Mouse (Mus musculus): ENCODE measurements at regions not wholly inside any gene's neighbourhood (a gene's known extent, or its start where the extent isn't known, plus 50 kb on each side); places are given as distances from the start of the nearest gene placed in this dataset.
A peak's percentile ranks its signal among the peaks of the same experiment; 100 is the strongest.

DNA sequence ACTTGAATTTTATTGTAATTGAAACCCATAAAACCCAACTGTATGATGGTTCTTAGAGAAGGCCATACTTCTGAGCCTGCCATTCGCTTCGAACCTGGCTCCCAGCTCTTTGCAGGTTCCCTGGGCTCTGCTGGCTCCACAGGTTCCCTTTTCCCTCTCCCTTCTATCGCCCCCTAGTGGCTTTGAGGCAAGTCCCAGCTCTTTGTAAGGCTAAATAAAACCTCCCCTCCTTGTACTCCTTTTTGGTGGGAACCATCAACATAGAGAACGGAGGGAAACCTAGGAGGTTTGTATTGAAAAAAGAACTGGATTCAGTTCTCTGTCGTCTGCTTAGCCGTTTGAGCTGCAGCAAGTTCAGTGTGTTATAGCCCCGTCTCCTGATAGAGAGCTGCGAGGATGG, 124.5 kb downstream of the Zfp281 start (continued):
- TF ChIP-seq E2F4 (IDR thresholded peaks at IDR 0.05; ENCODE audit: insufficient replicate concordance, low read depth, low read length) (no peak), POLR2AphosphoS2 (IDR thresholded peaks at IDR 0.05; ENCODE audit: low read depth, low read length) (no peak), CTCF (conservative IDR thresholded peaks at IDR 0.05 in 1 of 2, IDR thresholded peaks at IDR 0.05 in 1 of 2; ENCODE audit: low read depth in 2 of 2, low read length in 2 of 2) (peak; percentile 69 to 85), MXI1 (IDR thresholded peaks at IDR 0.05; ENCODE audit: low read depth, low read length) (no peak), TBP (conservative IDR thresholded peaks at IDR 0.05; ENCODE audit: low read depth, low read length) (no peak), JUN (IDR thresholded peaks at IDR 0.05; ENCODE audit: insufficient read depth, low read depth, low read length) (no peak), IRF4 (IDR thresholded peaks at IDR 0.05; ENCODE audit: low read depth, low read length) (0 out of 2 replicates have a peak, but pooled peaks have one; percentile 13), ELF1 (IDR thresholded peaks at IDR 0.05; ENCODE audit: low read depth, low read length) (no peak), GABPA (IDR thresholded peaks at IDR 0.05; ENCODE audit: insufficient replicate concordance, low read depth, low read length) (no peak)

DNA sequence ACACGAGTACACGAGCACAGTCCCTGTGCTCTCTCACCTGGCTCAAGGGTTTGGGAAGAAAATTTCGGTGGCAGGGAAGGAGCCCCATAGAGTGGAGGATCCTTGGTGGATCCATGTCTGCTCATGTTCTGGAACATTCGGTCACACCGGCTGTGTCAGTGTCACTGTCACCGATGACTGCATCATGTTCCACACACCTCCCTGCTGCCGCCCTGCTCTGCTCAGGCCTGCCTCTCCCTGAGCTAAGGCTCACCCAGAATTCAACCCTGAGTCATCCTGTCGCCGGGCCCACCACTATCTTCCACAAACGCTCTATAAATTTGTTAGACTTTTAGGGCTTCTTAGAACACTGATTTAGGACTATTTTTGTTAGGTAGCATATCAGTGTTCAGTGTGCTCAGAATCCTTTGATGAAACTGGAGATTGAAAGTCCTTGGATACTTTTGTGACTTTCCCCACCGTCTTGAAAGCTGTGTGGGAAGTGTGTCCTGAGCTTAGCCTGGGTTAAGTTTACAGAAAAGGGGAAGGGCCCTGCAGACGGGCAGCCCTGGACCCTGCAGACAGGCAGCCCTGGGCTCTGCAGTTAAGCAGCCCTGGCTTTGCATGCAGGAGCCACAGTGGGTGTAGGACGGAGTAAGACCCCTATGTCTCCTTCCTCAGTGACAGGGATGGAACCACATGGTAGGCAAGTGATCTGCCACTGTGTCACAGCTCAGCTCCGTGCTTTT, 126.9 kb downstream of the Zfp281 start:
- no peaks in the 10 kb centered on the region for H3K36me3 ChIP-seq (replicated peaks in 1 of 2; ENCODE audit: control insufficient read depth in 1 of 2, insufficient read depth in 1 of 2, low read length in 1 of 2)
- no peak for DNase-seq (ENCODE audit: extremely low read depth)
- H3K27ac ChIP-seq (ENCODE audit: insufficient read depth, low read depth), result no peak overlapping the region
- in situ Hi-C loops (cut with MboI; ENCODE audit: low pct_ligation_motif_present, low pct_unique_long_range_greater_than_20kb, low sequenced_read_pairs) (loop anchor here (25.0 kb wide), 1 partner anchor 361 kb away; no protein-coding TSS in a partner anchor), dilution Hi-C loops (cut with MboI; ENCODE audit: extremely low pct_ligation_motif_present, extremely low pct_unique_long_range_greater_than_20kb, low sequenced_read_pairs) (no loop called here)
- H3K4me2 ChIP-seq (ENCODE audit: insufficient read depth, low read depth, poor library complexity, severe bottlenecking), result no peak overlapping the region
- H3K4me3 ChIP-seq (replicated peaks in 1 of 3; ENCODE audit: low read depth in 2 of 3, low read length in 2 of 3, poor library complexity in 1 of 3), result no peak overlapping the region
- no peaks in the 10 kb centered on the region for H3K9me3 ChIP-seq (replicated peaks; ENCODE audit: low read length)
- H3K27me3 ChIP-seq (replicated peaks), result no peaks in the 10 kb centered on the region
- H3K9ac ChIP-seq (ENCODE audit: insufficient read depth, low read depth), result no peak overlapping the region
- no peaks in the 10 kb centered on the region for H3K79me2 ChIP-seq (replicated peaks; ENCODE audit: control insufficient read depth, extremely low read depth, insufficient read depth, poor library complexity, severe bottlenecking)
- TF ChIP-seq MAX (IDR thresholded peaks at IDR 0.05; ENCODE audit: low read length), result no peak
- no peak for TF ChIP-seq HCFC1 (IDR thresholded peaks at IDR 0.05; ENCODE audit: low read depth, low read length)
- no peak for TF ChIP-seq USF1 (IDR thresholded peaks at IDR 0.05; ENCODE audit: low read depth, low read length)
- no peak for TF ChIP-seq KAT2A (IDR thresholded peaks at IDR 0.05; ENCODE audit: insufficient replicate concordance, low read length)
- TF ChIP-seq SMC3 (IDR thresholded peaks at IDR 0.05; ENCODE audit: low read depth, low read length), result no peak
- no peak for TF ChIP-seq PAX5 (IDR thresholded peaks at IDR 0.05; ENCODE audit: low read length)
- no peak for TF ChIP-seq TCF12 (IDR thresholded peaks at IDR 0.05; ENCODE audit: low read depth, low read length)
- no peak for TF ChIP-seq NRF1 (IDR thresholded peaks at IDR 0.05; ENCODE audit: low read depth, low read length)
- H3K4me1 ChIP-seq (ENCODE audit: control insufficient read depth in 1 of 2, insufficient read depth in 2 of 2), result peaks cover 0 to 11% of the 10 kb centered on the region in 2 experiments; a peak in 2 of 4 replicates

DNA sequence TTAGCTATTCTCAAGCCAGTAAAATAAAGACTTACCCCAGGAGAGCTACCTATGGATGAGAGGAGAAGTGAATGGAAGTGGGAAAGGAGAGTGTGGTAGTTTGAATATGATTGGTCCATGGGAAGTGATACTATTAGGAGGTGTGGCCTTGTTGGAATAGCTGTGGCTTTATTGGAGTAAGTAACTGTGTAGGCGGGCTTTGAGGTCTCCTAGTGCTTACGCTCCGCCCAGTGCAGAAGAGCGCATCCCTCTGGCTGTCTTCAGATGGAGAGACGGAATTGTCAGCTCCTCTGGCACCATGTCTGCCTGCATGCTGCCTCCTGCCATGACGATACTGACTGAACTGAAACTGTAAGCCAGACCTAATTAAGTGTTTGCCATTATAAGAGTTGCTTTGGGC, 129.6 kb downstream of the Zfp281 start:
- no peak overlapping the region for H3K4me3 ChIP-seq (replicated peaks in 1 of 3; ENCODE audit: low read depth in 2 of 3, low read length in 2 of 3, poor library complexity in 1 of 3)
- no peak overlapping the region for H3K9ac ChIP-seq (ENCODE audit: insufficient read depth, low read depth)
- in situ Hi-C loops (cut with MboI; ENCODE audit: low pct_ligation_motif_present, low pct_unique_long_range_greater_than_20kb, low sequenced_read_pairs), result loop anchor here (25.0 kb wide), 1 partner anchor 358 kb away; no protein-coding TSS in a partner anchor
- H3K4me2 ChIP-seq (ENCODE audit: insufficient read depth, low read depth, poor library complexity, severe bottlenecking), result no peak overlapping the region
- H3K27me3 ChIP-seq (replicated peaks), result no peaks in the 10 kb centered on the region
- no peaks in the 10 kb centered on the region for H3K36me3 ChIP-seq (replicated peaks in 1 of 2; ENCODE audit: control insufficient read depth in 1 of 2, insufficient read depth in 1 of 2, low read length in 1 of 2)
- H3K9me3 ChIP-seq (replicated peaks; ENCODE audit: low read length), result peaks cover 2% of the 10 kb centered on the region
- dilution Hi-C loops (cut with MboI; ENCODE audit: extremely low pct_ligation_motif_present, extremely low pct_unique_long_range_greater_than_20kb, low sequenced_read_pairs), result no loop called here
- H3K27ac ChIP-seq (ENCODE audit: insufficient read depth, low read depth), result no peak overlapping the region
- no peak for DNase-seq (ENCODE audit: extremely low read depth)
- no peak for TF ChIP-seq UBTF (IDR thresholded peaks at IDR 0.05; ENCODE audit: low read depth, low read length)
- TF ChIP-seq ZMIZ1 (IDR thresholded peaks at IDR 0.05; ENCODE audit: low read depth, low read length), result no peak
- no peak for TF ChIP-seq JUND (conservative IDR thresholded peaks at IDR 0.05; ENCODE audit: low read depth, low read length)
- no peak for TF ChIP-seq RAD21 (IDR thresholded peaks at IDR 0.05; ENCODE audit: low read depth, low read length)
- no peak for TF ChIP-seq MAFK (IDR thresholded peaks at IDR 0.05; ENCODE audit: insufficient replicate concordance, low read length)
- TF ChIP-seq USF1 (IDR thresholded peaks at IDR 0.05; ENCODE audit: low read depth, low read length), result no peak
- TF ChIP-seq NELFE (IDR thresholded peaks at IDR 0.05; ENCODE audit: low read depth, low read length), result no peak
- TF ChIP-seq ZKSCAN1 (IDR thresholded peaks at IDR 0.05; ENCODE audit: borderline replicate concordance, low read depth, low read length), result no peak
- no peak for TF ChIP-seq ELF1 (IDR thresholded peaks at IDR 0.05; ENCODE audit: low read depth, low read length)
- TF ChIP-seq JUN (IDR thresholded peaks at IDR 0.05; ENCODE audit: insufficient read depth, low read depth, low read length), result no peak
- TF ChIP-seq ETS1 (conservative IDR thresholded peaks at IDR 0.05; ENCODE audit: low read depth, low read length), result no peak
- TF ChIP-seq PAX5 (IDR thresholded peaks at IDR 0.05; ENCODE audit: low read length), result no peak
- no peak for TF ChIP-seq POLR2AphosphoS2 (IDR thresholded peaks at IDR 0.05; ENCODE audit: low read depth, low read length)
- TF ChIP-seq IRF4 (IDR thresholded peaks at IDR 0.05; ENCODE audit: low read depth, low read length), result no peak
- TF ChIP-seq BHLHE40 (IDR thresholded peaks at IDR 0.05; ENCODE audit: low read depth, low read length), result no peak
- no peak for TF ChIP-seq KAT2A (IDR thresholded peaks at IDR 0.05; ENCODE audit: insufficient replicate concordance, low read length)
- no peak for TF ChIP-seq NRF1 (IDR thresholded peaks at IDR 0.05; ENCODE audit: low read depth, low read length)
- TF ChIP-seq E2F4 (IDR thresholded peaks at IDR 0.05; ENCODE audit: insufficient replicate concordance, low read depth, low read length), result no peak
- no peaks in the 10 kb centered on the region for H3K79me2 ChIP-seq (replicated peaks; ENCODE audit: control insufficient read depth, extremely low read depth, insufficient read depth, poor library complexity, severe bottlenecking)
- peaks cover 2 to 10% of the 10 kb centered on the region in 2 experiments; a peak in 3 of 4 replicates for H3K4me1 ChIP-seq (ENCODE audit: control insufficient read depth in 1 of 2, insufficient read depth in 2 of 2)

Data from CH12.LX (cell line).